Mouse (Mus musculus) inflammation-experienced regulatory T-cells (primary cell): ENCODE measurements around the gene Cyp2j9. TPM values are rescaled to one million over a fixed set of nuclear protein-coding genes. Genes with fewer than 3 reads are reported as not detected.

Experiments
- polyA plus RNA-seq, 2 experiments: library from polyadenylated mRNA; unstranded; fragments of 100-300 nt; shearing (Covaris generic); gene quantifications; one replicate each; pipeline ENCODE4 v1.2.1; 2017

The Cyp2j9 gene
- polyA plus RNA-seq = under 1 TPM; 0.20 to 0.87 TPM

DNA sequence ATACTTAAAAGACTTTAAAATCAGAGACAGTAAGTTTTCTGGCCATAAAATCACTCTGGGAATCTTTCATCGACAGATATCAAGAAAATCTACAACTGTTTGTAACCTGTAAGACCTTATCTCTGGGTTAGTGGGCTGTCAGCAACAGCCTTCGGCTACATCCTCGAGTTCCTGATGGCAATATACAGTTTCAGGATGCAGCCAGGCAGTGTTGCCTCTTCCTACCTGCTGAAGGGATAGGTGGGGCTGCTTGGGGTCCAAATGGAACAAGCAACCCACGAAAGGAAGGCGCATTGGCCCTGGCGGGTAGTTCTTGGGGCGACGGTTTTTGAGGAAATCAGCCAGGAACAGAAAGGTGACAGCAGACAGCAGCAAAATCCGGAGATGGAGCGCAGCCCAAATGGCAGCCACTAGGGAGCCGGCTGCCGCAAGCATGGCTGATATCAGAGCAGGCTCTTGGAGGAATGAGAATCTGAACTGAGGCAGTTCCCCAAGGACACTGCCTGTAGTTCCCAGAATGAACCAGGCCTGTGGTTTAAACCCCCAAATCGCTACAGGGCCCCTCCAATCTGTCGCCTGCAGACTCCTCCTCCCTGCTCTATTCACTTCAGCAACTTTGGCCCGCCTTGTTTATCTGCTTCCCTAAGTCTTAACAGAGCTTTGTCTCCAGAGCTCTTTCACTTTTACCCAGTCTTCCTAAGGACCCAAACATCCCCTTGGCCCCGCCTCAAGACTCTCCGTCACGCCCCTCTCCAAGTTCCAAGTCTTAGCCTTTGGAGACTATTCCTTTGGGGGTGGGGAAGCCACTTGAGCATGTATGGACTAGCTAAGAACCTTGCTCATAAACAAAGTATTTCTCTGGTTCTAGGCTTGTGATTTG is at the start of gene Cyp2j9:
Gene Cyp2j9 (minus strand): TSS at position 668 of the 880 bp plus-strand sequence.

DNA sequence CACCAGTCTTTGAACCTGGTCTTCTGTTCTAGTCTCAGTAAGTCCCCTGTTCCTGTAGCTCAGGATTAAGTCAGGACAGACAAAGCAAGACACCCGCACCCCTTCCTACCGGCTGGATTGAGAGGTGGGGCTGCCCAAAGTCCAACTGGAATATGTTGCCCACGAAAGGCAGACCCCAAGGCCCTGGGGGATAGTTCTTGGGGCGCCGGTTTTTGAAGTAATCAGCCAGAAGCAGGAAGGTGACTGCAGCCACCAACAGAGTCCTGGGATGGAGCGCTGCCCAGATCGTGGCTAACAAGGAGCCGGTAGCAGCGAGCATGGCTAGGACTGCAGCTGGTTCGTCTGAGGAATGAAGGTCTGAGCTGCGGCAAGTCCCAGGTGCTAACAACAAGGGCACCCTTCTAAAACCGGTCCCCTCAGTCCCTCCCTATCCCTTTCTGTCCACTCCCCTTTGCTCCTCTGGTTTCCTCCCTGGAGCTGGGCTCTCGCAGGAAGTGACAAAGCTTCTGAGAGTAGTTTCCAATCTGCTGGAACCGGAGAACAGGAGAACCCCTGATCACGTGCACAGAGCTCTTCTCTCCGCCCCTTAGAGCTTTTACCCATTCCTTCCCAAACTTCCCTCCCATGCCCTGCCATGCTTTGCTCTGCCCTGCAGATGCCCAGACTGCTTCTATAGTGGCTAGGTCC is 38.1 kb downstream of the Cyp2j9 start, which contains the start of gene Cyp2j6:
Gene Cyp2j6 (minus strand): TSS at position 529 of the 687 bp plus-strand sequence.

Other genes with a start within 250 kb of the Cyp2j9 start
- gene Cyp2j11, start 242.9 kb downstream of the Cyp2j9 start, polyA plus RNA-seq = under 1 TPM in 1 of 2 experiments, not detected in 1; 0.11 TPM
- gene Cyp2j8, start 84.2 kb downstream of the Cyp2j9 start, polyA plus RNA-seq = under 1 TPM in 1 of 2 experiments, not detected in 1; 0.18 TPM
- under 1 TPM in 1 of 2 experiments, not detected in 1; 0.40 TPM for gene Cyp2j6, start 37.9 kb downstream of the Cyp2j9 start, polyA plus RNA-seq
- not detected for gene Cyp2j5, start 72.6 kb upstream of the Cyp2j9 start, polyA plus RNA-seq
- under 1 TPM in 1 of 2 experiments, not detected in 1; 0.49 TPM for gene Gm12695, start 193.6 kb upstream of the Cyp2j9 start, polyA plus RNA-seq